Mouse (Mus musculus) liver, postnatal 0 days (tissue): Measurements from ENCODE around the gene Strip1.

Source experiments
- CTCF ChIP-seq: sonication (generic); IDR thresholded peaks from 2 replicates; pipeline ENCODE4 v1.5.1; 2016; ENCODE audit warnings: antibody characterized with exemption, low read depth
- EP300 ChIP-seq: IDR thresholded peaks from 2 replicates; pipeline ENCODE4 v1.6.1; 2016; ENCODE audit warnings: antibody characterized with exemption, low read depth, mild to moderate bottlenecking

GRCm38 (mm10) chr3:107621286-107622075 is 10.0 kb downstream of the Strip1 start:
- TF ChIP-seq CTCF (no peak), EP300 (no peak)
